Mouse (Mus musculus): ENCODE results near the gene Duox1.

The Duox1 gene

GRCm38 (mm10) chr2:122315372-122315771 lies at the start of gene Duox1:
Gene Duox1, plus strand, starts transcription at chr2:122315672.
- no peak for DNase-seq (ENCODE audit: low spot score)

- no peak for DNase-seq (ENCODE audit: low spot score)
Observed at GRCm38 (mm10) chr2:122266407-122267193, 48.9 kb upstream of the Duox1 start.

- no peak for DNase-seq (ENCODE audit: low spot score)
Observed at GRCm38 (mm10) chr2:122278769-122279168, 36.7 kb upstream of the Duox1 start.

GRCm38 (mm10) chr2:122284091-122284490 lies 31.4 kb upstream of the Duox1 start:
- no peak for DNase-seq (ENCODE audit: low spot score)

GRCm38 (mm10) chr2:122286137-122286536 lies 29.3 kb upstream of the Duox1 start:
- no peak for DNase-seq (ENCODE audit: low spot score)

- DNase-seq (ENCODE audit: low spot score) = no peak
Observed at GRCm38 (mm10) chr2:122294916-122295315, 20.6 kb upstream of the Duox1 start.

GRCm38 (mm10) chr2:122297271-122298095 lies 18.0 kb upstream of the Duox1 start:
- no peak for DNase-seq (ENCODE audit: low spot score)

GRCm38 (mm10) chr2:122298096-122298499 lies 17.4 kb upstream of the Duox1 start, which contains the start of gene Duox2:
Gene Duox2, minus strand, starts transcription at chr2:122298449.
- DNase-seq (ENCODE audit: low spot score) = no peak

- DNase-seq (ENCODE audit: low spot score) = peak; percentile 64
Observed at GRCm38 (mm10) chr2:122298596-122299490, 16.6 kb upstream of the Duox1 start, which contains the start of gene Duoxa2. Gene Duoxa2, plus strand, starts transcription at chr2:122298900.

- DNase-seq (ENCODE audit: low spot score) = no peak
Observed at GRCm38 (mm10) chr2:122299911-122300655, 15.4 kb upstream of the Duox1 start.

- no peak for DNase-seq (ENCODE audit: low spot score)
Observed at GRCm38 (mm10) chr2:122300656-122301020, 14.8 kb upstream of the Duox1 start.

GRCm38 (mm10) chr2:122301081-122301920 lies 14.2 kb upstream of the Duox1 start:
- peak; percentile 54 for DNase-seq (ENCODE audit: low spot score)

GRCm38 (mm10) chr2:122301921-122302573 lies 13.4 kb upstream of the Duox1 start:
- DNase-seq (ENCODE audit: low spot score) = no peak

GRCm38 (mm10) chr2:122302574-122303241 lies 12.8 kb upstream of the Duox1 start:
- peak; percentile 79 for DNase-seq (ENCODE audit: low spot score)

GRCm38 (mm10) chr2:122304544-122304943 lies 10.9 kb upstream of the Duox1 start:
- DNase-seq (ENCODE audit: low spot score) = no peak

- DNase-seq (ENCODE audit: low spot score) = no peak
Observed at GRCm38 (mm10) chr2:122305097-122305892, 10.2 kb upstream of the Duox1 start.

GRCm38 (mm10) chr2:122306184-122306583 lies 9.3 kb upstream of the Duox1 start:
- no peak for DNase-seq (ENCODE audit: low spot score)

GRCm38 (mm10) chr2:122309647-122310046 lies 5.8 kb upstream of the Duox1 start:
- DNase-seq (ENCODE audit: low spot score) = no peak

All from testis, postnatal 10 days (tissue).